Mouse (Mus musculus) right cerebral cortex, adult 2 months (tissue): ENCODE measurements at regions not wholly inside any gene's neighbourhood (a gene's known extent, or its start where the extent isn't known, plus 50 kb on each side); places are given as distances from the start of the nearest gene placed in this dataset.

Experiments used
- DNase-seq, 2 experiments: peaks; one replicate each; pipeline ENCODE4 v3.0.0; 2021 to 2022; ENCODE audit warnings: low spot score in 2 of 2

DNA sequence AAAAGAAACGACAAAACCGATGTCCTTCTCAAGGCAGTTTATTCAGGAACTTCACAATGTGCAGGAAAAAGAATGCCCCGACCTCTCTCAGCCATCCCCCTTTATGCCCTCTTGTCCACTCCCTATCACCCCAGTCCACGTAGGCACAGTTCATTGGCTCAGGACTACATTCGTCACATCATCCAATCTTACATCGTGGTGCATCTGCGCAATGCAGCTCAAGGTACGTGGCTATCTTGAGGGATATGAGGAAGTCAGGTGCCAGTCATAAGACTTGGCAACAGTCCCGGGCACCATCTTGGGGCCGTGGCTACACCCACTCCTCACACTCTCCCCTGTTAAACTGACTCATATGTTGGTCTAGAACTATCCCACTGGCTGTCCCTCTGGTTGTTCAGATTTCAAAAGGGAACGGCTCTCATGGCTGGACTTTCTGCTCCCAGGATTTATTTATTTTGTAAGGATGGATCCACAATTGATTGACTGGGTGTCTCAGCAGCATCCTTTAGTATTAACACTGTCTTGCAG, 87.4 kb upstream of the Olfr1402 start:
- DNase-seq, result peak in 1 of 2 experiments; percentile 23

DNA sequence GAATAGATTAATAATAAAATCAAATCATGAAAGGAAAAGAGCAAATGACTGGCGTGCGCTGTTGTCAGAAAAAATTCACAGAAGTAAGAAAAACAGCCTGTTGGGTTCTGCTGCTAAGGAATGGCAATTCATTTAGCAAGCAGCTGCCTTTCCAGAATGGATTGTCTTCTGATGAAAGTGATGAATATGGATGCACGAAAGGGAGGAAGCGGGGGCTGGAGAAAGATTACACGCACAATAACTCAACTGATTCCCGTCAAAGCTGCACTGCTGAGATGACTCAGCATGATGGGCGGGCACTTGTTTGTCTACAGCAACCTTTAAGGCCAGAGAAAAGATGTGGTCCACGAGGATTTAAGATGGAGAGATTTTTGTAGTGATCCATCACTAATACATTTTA, 85.4 kb upstream of the Olfr1402 start:
- DNase-seq, result peak; percentile 54 to 57

DNA sequence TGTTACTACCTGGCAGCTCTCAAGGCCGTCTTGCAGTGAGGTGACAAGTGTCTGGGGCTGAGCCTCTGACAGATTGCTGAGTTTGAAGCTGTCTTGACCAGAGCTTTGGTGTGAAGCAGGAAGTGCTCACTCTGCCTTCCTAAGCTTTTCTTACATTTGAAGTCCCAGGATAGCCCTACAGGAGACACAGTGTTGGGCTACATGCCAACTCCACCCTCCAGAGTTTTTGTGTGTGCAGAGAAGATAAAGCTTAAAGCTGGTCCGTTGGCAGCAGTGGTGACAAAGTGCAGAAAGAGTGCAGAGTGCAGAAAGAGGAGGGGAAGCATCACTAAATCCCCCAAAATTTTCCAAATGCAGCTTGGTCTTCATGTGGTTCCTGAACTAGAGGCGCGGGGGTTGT, 70.1 kb upstream of the Olfr1402 start:
- no peak for DNase-seq

DNA sequence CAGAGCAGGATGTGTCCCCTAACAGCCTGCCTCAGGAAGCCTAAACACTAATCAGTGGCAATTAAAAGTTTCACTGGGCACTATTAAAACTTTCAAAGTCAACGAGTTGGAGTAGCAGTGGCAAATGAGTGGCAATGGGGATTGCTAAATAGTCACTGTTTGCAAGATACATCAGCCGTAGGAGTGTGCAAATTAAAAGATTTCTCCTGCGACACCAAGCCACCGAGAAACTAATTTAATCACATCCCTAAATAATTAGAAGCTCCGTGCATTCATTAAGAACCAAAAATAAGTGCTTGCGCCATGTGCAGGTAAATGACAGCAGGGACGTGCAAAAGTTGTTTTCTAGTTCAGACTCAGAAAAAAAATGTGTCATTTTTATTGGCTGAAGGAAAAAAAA, 69.4 kb upstream of the Olfr1402 start:
- no peak for DNase-seq

DNA sequence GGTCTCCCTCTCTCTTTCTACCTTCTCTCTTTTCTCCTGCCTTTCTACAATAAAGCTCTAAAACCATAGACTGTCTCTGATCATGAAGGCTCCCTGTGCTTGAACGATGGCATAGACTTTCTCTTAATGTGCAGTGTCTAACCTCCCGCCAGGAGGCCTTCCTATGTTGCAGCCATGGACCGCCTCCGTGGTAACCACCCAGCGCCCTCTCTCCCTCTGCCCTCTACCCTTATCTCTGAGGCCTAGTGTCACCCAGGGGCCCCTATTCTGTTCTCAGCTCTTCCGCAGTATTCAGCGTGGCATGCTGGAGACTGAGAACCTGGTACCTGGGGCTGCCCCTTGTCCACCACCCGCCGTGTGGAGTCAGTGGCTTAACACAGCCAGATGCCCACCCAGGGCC, 67.5 kb upstream of the Olfr1402 start:
- DNase-seq, result no peak
